Mouse (Mus musculus): ENCODE measurements at regions not wholly inside any gene's neighbourhood (a gene's known extent, or its start where the extent isn't known, plus 50 kb on each side); places are given as distances from the start of the nearest gene placed in this dataset.

- no peak overlapping the region for H3K27ac ChIP-seq (ENCODE audit: control insufficient read depth, low read depth, low read length)
- DNase-seq (ENCODE audit: low read depth, low spot score): no peak
- no peaks in the 10 kb centered on the region for H3K27me3 ChIP-seq (ENCODE audit: control insufficient read depth in 1 of 2, insufficient read depth in 2 of 2, low read length in 2 of 2)
- no peaks in the 10 kb centered on the region for H3K4me1 ChIP-seq (ENCODE audit: control insufficient read depth in 1 of 2, insufficient read depth in 2 of 2, low read length in 2 of 2)
- no peaks in the 10 kb centered on the region for H3K36me3 ChIP-seq (ENCODE audit: control insufficient read depth in 1 of 2, insufficient read depth in 2 of 2, low read length in 2 of 2)
- TF ChIP-seq KAT2A (conservative IDR thresholded peaks at IDR 0.05; ENCODE audit: low read depth, low read length) (no peak), TAL1 (IDR thresholded peaks at IDR 0.05; ENCODE audit: low read length) (no peak), MEF2A (IDR thresholded peaks at IDR 0.05; ENCODE audit: extremely low read depth, insufficient replicate concordance, low read depth, low read length, poor library complexity, severe bottlenecking) (no peak), MAX (IDR thresholded peaks at IDR 0.05; ENCODE audit: low read length) (no peak), UBTF (IDR thresholded peaks at IDR 0.05; ENCODE audit: borderline replicate concordance, insufficient read depth, low read depth, low read length) (no peak), MAFK (IDR thresholded peaks at IDR 0.05; ENCODE audit: borderline replicate concordance, low read depth, low read length) (no peak), ZKSCAN1 (IDR thresholded peaks at IDR 0.05; ENCODE audit: low read depth, low read length) (no peak), ZMIZ1 (IDR thresholded peaks at IDR 0.05; ENCODE audit: low read depth, low read length) (no peak), EP300 (IDR thresholded peaks at IDR 0.05; ENCODE audit: low read depth in 1 of 2, low read length in 2 of 2) (no peak), CTCF (IDR thresholded peaks at IDR 0.05 in 2 of 3, conservative IDR thresholded peaks at IDR 0.05 in 1 of 3; ENCODE audit: control insufficient read depth in 1 of 3, insufficient read depth in 1 of 3, low read depth in 2 of 3, low read length in 3 of 3, poor library complexity in 1 of 3, severe bottlenecking in 1 of 3) (no peak), MXI1 (IDR thresholded peaks at IDR 0.05; ENCODE audit: low read depth, low read length) (no peak), GABPA (IDR thresholded peaks at IDR 0.05; ENCODE audit: low read depth, low read length) (no peak), SMC3 (IDR thresholded peaks at IDR 0.05; ENCODE audit: low read depth, low read length) (no peak), MAZ (IDR thresholded peaks at IDR 0.05; ENCODE audit: low read depth, low read length) (no peak), E2F4 (IDR thresholded peaks at IDR 0.05; ENCODE audit: borderline replicate concordance, low read depth, low read length) (no peak), RAD21 (IDR thresholded peaks at IDR 0.05; ENCODE audit: low read depth, low read length) (no peak), CHD2 (IDR thresholded peaks at IDR 0.05; ENCODE audit: low read length) (no peak), TCF12 (IDR thresholded peaks at IDR 0.05; ENCODE audit: low read depth, low read length) (no peak)
- no peaks in the 10 kb centered on the region for H3K79me2 ChIP-seq (ENCODE audit: control insufficient read depth, insufficient read depth, low read length, poor library complexity)
- no peak overlapping the region for H3K4me3 ChIP-seq (ENCODE audit: control insufficient read depth in 1 of 2, insufficient read depth in 1 of 2, low read depth in 2 of 2, low read length in 2 of 2)
- no peaks in the 10 kb centered on the region for H3K9me3 ChIP-seq (replicated peaks; ENCODE audit: insufficient read depth, low read length)
- H3K9ac ChIP-seq (ENCODE audit: control insufficient read depth, low read depth, low read length, poor library complexity, severe bottlenecking): no peak overlapping the region
Measured at GRCm38 (mm10) chr8:76507247-76507646, 392.0 kb upstream of the Nr3c2 start.

- TF ChIP-seq BHLHE40 (IDR thresholded peaks at IDR 0.05; ENCODE audit: borderline replicate concordance, low read depth, low read length): no peak
- TF ChIP-seq NRF1 (IDR thresholded peaks at IDR 0.05; ENCODE audit: insufficient read depth, low read depth, low read length, poor library complexity, severe bottlenecking): no peak
- no peak for TF ChIP-seq ELF1 (IDR thresholded peaks at IDR 0.05; ENCODE audit: low read depth, low read length)
- TF ChIP-seq MYC (IDR thresholded peaks at IDR 0.05; ENCODE audit: low read depth, low read length): no peak
- no peak for TF ChIP-seq RCOR1 (IDR thresholded peaks at IDR 0.05; ENCODE audit: low read depth, low read length)
- TF ChIP-seq GATA1 (IDR thresholded peaks at IDR 0.05; ENCODE audit: low read depth, low read length): no peak
- no peak for TF ChIP-seq CHD1 (IDR thresholded peaks at IDR 0.05; ENCODE audit: low read depth, low read length)
- TF ChIP-seq ZKSCAN1 (IDR thresholded peaks at IDR 0.05; ENCODE audit: low read depth, low read length): no peak
- TF ChIP-seq CHD2 (IDR thresholded peaks at IDR 0.05; ENCODE audit: low read length): no peak
- TF ChIP-seq MAX (IDR thresholded peaks at IDR 0.05; ENCODE audit: low read length): no peak
- TF ChIP-seq JUND (IDR thresholded peaks at IDR 0.05; ENCODE audit: low read depth, low read length): no peak
- no peak for TF ChIP-seq EP300 (IDR thresholded peaks at IDR 0.05; ENCODE audit: low read depth in 1 of 2, low read length in 2 of 2)
- Histone ChIP-seq H3K27me3 (ENCODE audit: control insufficient read depth in 1 of 2, insufficient read depth in 2 of 2, low read length in 2 of 2) (no peaks in the 10 kb centered on the region), H3K4me1 (ENCODE audit: control insufficient read depth in 1 of 2, insufficient read depth in 2 of 2, low read length in 2 of 2) (no peaks in the 10 kb centered on the region), H3K36me3 (ENCODE audit: control insufficient read depth in 1 of 2, insufficient read depth in 2 of 2, low read length in 2 of 2) (no peaks in the 10 kb centered on the region), H3K4me3 (ENCODE audit: control insufficient read depth in 1 of 2, insufficient read depth in 1 of 2, low read depth in 2 of 2, low read length in 2 of 2) (no peak overlapping the region), H3K9ac (ENCODE audit: control insufficient read depth, low read depth, low read length, poor library complexity, severe bottlenecking) (no peak overlapping the region), H3K79me2 (ENCODE audit: control insufficient read depth, insufficient read depth, low read length, poor library complexity) (no peaks in the 10 kb centered on the region), H3K9me3 (replicated peaks; ENCODE audit: insufficient read depth, low read length) (no peaks in the 10 kb centered on the region), H3K27ac (ENCODE audit: control insufficient read depth, low read depth, low read length) (no peak overlapping the region)
- DNase-seq (ENCODE audit: low read depth, low spot score): no peak
Measured at GRCm38 (mm10) chr8:76509201-76509600, 390.0 kb upstream of the Nr3c2 start.

All from MEL (cell line).